Mouse (Mus musculus) kidney, adult 2 months (tissue): Measurements from ENCODE around the gene Ankrd33b. TPM values are rescaled to one million over a fixed set of nuclear protein-coding genes. Genes with fewer than 3 reads are reported as not detected.
A peak's percentile ranks its signal among the peaks of the same experiment; 100 is the strongest.

ENCODE experiments used
- DNase-seq: peaks from one replicate; pipeline ENCODE4 v3.0.0; 2021
- H3K27ac ChIP-seq: fragments of 200-500 bp; 2 replicates; pipeline ENCODE4 v1.5.1; 2012; ENCODE audit warnings: low read depth, low read length, control low read depth, inconsistent platforms; ENCODE audit not compliant: insufficient read depth
- H3K27me3 ChIP-seq: fragments of 200-500 bp; replicated peaks from 2 replicates; pipeline ENCODE4 v1.6.1; 2012; ENCODE audit warnings: mild to moderate bottlenecking, moderate library complexity, low read length, inconsistent platforms; ENCODE audit not compliant: control insufficient read depth, insufficient read depth
- H3K36me3 ChIP-seq: fragments of 200-500 bp; 2 replicates; pipeline ENCODE4 v1.6.1; 2012; ENCODE audit warnings: mild to moderate bottlenecking, moderate library complexity, low read length, inconsistent platforms; ENCODE audit not compliant: control insufficient read depth, insufficient read depth
- H3K4me1 ChIP-seq: fragments of 200-500 bp; 2 replicates; pipeline ENCODE4 v1.6.1; 2011; ENCODE audit warnings: low read length; ENCODE audit not compliant: control insufficient read depth, insufficient read depth
- H3K4me3 ChIP-seq: fragments of 200-500 bp; 2 replicates; pipeline ENCODE4 v1.5.1; 2011; ENCODE audit warnings: mild to moderate bottlenecking, low read depth, low read length, control low read depth; ENCODE audit not compliant: insufficient read depth
- CTCF ChIP-seq: fragments of 200-500 bp; conservative IDR thresholded peaks from 2 replicates; pipeline ENCODE4 v1.5.1; 2011; ENCODE audit warnings: low read depth, mild to moderate bottlenecking, control low read depth, low read length, moderate library complexity, mixed read lengths; ENCODE audit not compliant: insufficient read depth, insufficient read length
- POLR2A ChIP-seq: fragments of 200-500 bp; IDR thresholded peaks from one replicate; pipeline ENCODE4 v1.6.1; 2011; ENCODE audit warnings: low read depth, low read length, control low read depth
- WGBS: fragments of 180-500 bp; shearing (Covaris S2); methylation state at CpG from one replicate; pipeline ENCODE4 v1.1.7; 2018; 5-methylcytosine and 5-hydroxymethylcytosine counted together
- polyA plus RNA-seq: library from polyadenylated mRNA; depleted of rRNA; stranded (reverse); fragments of >200 nt; gene quantifications from 2 replicates; pipeline ENCODE4 v1.2.3, GENCODE M21; 2012

The Ankrd33b gene
- polyA plus RNA-seq, 1 experiment, result 21.8 TPM

DNA sequence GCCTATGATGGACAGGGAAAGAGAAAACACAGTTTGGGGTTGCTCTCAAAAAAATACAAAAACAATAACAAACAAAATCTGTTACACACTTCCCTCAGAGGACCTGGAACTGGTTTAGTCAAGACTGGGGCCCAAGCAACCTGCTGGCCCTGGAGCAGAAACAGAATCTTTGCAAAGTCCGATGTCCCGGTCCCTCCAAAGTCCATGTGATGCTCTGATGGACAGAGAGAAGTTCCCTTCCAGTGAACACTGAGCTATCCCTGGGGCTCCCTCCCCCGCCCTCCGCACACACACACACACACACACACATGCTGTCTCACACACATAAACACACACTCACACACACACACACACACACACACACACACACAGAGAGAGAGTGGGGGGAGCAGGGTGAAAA is 28.5 kb upstream of the Ankrd33b start:
- Histone ChIP-seq H3K27me3 (no peaks in the 10 kb centered on the region), H3K27ac (peak overlapping the region; percentile 61; the same call in 1 of the 2 replicates), H3K4me3 (no peak overlapping the region), H3K4me1 (peaks cover 11% of the 10 kb centered on the region; the same call in 1 of the 2 replicates), H3K36me3 (no peaks in the 10 kb centered on the region)
- DNase-seq, result peak; percentile 84
- TF ChIP-seq POLR2A (no peak), CTCF (no peak)
- WGBS, result 65% methylated on average over 4 of the region's 4 CpGs

DNA sequence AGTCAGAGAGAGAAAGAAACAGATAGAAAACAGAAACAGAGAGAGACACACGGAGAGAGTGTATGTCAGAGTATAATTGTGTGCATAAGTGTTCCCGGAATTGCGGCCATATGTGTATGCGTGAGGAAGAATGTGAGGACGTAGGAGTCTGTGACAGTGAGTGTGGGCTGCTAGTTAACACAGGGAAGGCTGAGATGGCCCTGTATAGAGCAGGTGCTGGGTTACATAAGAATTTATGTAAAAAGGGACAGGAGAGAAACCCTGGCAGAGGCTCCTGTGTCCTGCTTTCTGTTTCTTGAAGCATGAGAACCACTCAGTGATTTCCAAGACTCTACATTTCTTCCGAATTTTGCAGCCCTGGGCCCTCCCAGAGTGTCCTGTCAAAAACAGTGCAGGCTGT is 25.9 kb upstream of the Ankrd33b start:
- TF ChIP-seq POLR2A (no peak), CTCF (no peak)
- DNase-seq, result no peak
- WGBS, result 90% methylated on average over 6 of the region's 6 CpGs

DNA sequence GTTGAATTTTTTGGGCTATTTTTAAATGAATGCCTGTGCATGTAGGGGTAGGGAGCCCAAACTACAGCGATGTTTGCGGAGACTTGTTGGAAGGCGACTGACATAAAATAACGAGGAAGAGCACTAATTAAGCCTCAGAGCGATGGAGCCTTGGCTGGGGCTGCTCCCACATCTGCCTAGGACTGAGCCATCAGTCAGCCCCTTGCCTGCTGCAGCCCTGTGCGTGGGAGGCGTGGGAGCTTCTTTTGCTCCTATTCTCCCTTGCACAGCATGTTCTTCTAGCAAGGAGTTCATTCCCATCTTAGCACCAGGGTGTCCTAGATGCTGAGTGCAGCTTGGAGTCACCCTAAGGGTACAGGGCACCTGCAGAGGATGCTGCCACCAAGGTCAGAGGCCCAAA is 25.2 kb upstream of the Ankrd33b start:
- H3K27me3 ChIP-seq, result no peaks in the 10 kb centered on the region
- H3K27ac ChIP-seq, result no peak overlapping the region
- DNase-seq, result no peak
- H3K4me3 ChIP-seq, result no peak overlapping the region
- 70% methylated on average over 7 of the region's 7 CpGs for WGBS
- H3K4me1 ChIP-seq, result peaks cover 11% of the 10 kb centered on the region; the same call in 1 of the 2 replicates
- no peak for TF ChIP-seq CTCF
- TF ChIP-seq POLR2A, result no peak
- H3K36me3 ChIP-seq, result no peaks in the 10 kb centered on the region

More for the DNA sequence above, 25.9 kb upstream of the Ankrd33b start:
- Histone ChIP-seq H3K4me1 (peaks cover 11% of the 10 kb centered on the region; the same call in 1 of the 2 replicates), H3K27me3 (no peaks in the 10 kb centered on the region), H3K36me3 (no peaks in the 10 kb centered on the region), H3K27ac (no peak overlapping the region), H3K4me3 (no peak overlapping the region)

- Histone ChIP-seq H3K27ac (no peak overlapping the region), H3K27me3 (no peaks in the 10 kb centered on the region), H3K4me3 (no peak overlapping the region), H3K36me3 (no peaks in the 10 kb centered on the region), H3K4me1 (peaks cover 11% of the 10 kb centered on the region; the same call in 1 of the 2 replicates)
- no peak for TF ChIP-seq POLR2A
- no peak for TF ChIP-seq CTCF
- whole genome bisulfite sequencing, result 98% methylated on average over 4 of the region's 4 CpGs
- DNase-seq, result no peak
Observed at GRCm38 (mm10) chr15:31392135-31392534, 24.6 kb upstream of the Ankrd33b start.

GRCm38 (mm10) chr15:31381936-31382468 is 14.5 kb upstream of the Ankrd33b start:
- Histone ChIP-seq H3K4me3 (no peak overlapping the region), H3K4me1 (peaks cover 13% of the 10 kb centered on the region), H3K27ac (peak overlapping the region; percentile 57; the same call in 1 of the 2 replicates), H3K36me3 (no peaks in the 10 kb centered on the region), H3K27me3 (no peaks in the 10 kb centered on the region)
- TF ChIP-seq CTCF (no peak), POLR2A (no peak)
- WGBS, result 22% methylated on average over 11 of the region's 11 CpGs
- peak; percentile 92 for DNase-seq

DNA sequence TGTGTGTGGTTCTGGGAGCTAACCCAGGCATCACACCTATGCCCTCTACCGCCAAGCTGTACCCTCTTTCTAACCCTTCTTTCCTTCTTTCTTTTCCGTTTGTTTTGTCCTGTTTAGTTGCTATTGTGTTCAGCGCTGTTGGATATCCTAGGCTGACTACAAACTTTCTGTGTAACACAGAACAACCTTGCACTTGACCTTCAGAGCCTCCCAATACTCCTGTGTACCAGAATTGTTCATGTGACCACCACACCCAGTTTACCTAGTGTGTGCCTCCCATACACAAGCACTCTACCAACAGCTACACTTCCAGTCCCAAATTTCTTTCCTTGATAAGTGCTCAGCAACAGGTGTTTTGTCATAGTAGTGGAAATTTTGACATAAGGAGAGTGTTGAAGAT is 11.9 kb upstream of the Ankrd33b start:
- H3K27me3 ChIP-seq, result no peaks in the 10 kb centered on the region
- no peak overlapping the region for H3K27ac ChIP-seq
- WGBS, result 88% methylated on average over 3 of the region's 3 CpGs
- no peak for TF ChIP-seq CTCF
- no peak for TF ChIP-seq POLR2A
- no peak for DNase-seq
- no peaks in the 10 kb centered on the region for H3K36me3 ChIP-seq
- peaks cover 13% of the 10 kb centered on the region for H3K4me1 ChIP-seq
- no peak overlapping the region for H3K4me3 ChIP-seq

DNA sequence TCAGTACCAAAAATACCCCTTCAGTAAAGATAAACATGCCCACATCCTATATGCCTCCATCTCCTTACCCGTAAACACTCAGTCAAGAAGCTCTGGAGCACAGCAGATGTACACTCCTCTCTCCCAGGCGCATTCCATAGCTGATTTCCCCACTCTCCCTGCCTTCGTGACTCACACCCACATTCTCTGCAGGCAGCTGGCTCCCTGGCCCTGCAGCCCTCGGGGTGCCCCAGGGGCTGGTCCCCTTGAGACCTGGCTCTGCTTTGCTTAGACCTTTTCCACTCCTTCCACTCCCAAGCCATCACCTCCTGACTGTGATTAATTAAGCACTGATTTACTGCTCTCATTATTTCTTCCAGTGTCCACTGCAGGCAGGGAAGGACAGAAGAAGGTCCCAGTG is 7.7 kb upstream of the Ankrd33b start:
- no peaks in the 10 kb centered on the region for H3K4me1 ChIP-seq
- H3K27me3 ChIP-seq, result no peaks in the 10 kb centered on the region
- H3K27ac ChIP-seq, result no peak overlapping the region
- no peaks in the 10 kb centered on the region for H3K36me3 ChIP-seq
- 53% methylated on average over 4 of the region's 4 CpGs for WGBS
- no peak overlapping the region for H3K4me3 ChIP-seq
- TF ChIP-seq CTCF (no peak), POLR2A (no peak)
- DNase-seq, result no peak
